Mouse (Mus musculus): ENCODE results near the gene Rps2. TPM values are rescaled to one million over a fixed set of nuclear protein-coding genes. Genes with fewer than 3 reads are reported as not detected.

Gene Rps2
- polyA plus RNA-seq, 1 experiment from 2014 or later: 929 TPM

GRCm38 (mm10) chr17:24687599-24687998, 30.3 kb upstream of the Rps2 start:
- 20% methylated on average over 23 of the region's 23 CpGs for WGBS
- H3K27ac ChIP-seq (replicated peaks): no peak overlapping the region
- H3K4me1 ChIP-seq: peaks cover 23% of the 10 kb centered on the region
- peaks cover 7% of the 10 kb centered on the region; the same call in 1 of the 2 replicates for H3K36me3 ChIP-seq
- H3K27me3 ChIP-seq: peaks cover 52% of the 10 kb centered on the region
- ATAC-seq (ENCODE audit: low FRiP score, low read depth): no peak
- H3K9me3 ChIP-seq: no peaks in the 10 kb centered on the region
- H3K4me3 ChIP-seq: peak overlapping the region; percentile 28
- H3K9ac ChIP-seq (replicated peaks): peak overlapping the region; percentile 39; the same call in 1 of the 2 replicates
- H3K4me2 ChIP-seq (replicated peaks): peak overlapping the region; percentile 50

- peak within 1 kb of the TSS; percentile 61 for H3K27ac ChIP-seq (replicated peaks)
- peak within 1 kb of the TSS; percentile 71 for H3K9ac ChIP-seq (replicated peaks)
- peak within 1 kb of the TSS; percentile 64 for H3K4me3 ChIP-seq
- under 1% methylated on average over 46 of the region's 55 CpGs for WGBS
- no peaks in the 10 kb centered on the region for H3K9me3 ChIP-seq
- peaks cover 23% of the 10 kb centered on the region for H3K4me1 ChIP-seq
- ATAC-seq (ENCODE audit: low FRiP score, low read depth): peak; percentile 65
- H3K4me2 ChIP-seq (replicated peaks): peak within 1 kb of the TSS; percentile 87
- peaks cover 16% of the 10 kb centered on the region for H3K36me3 ChIP-seq
- peaks cover 52% of the 10 kb centered on the region for H3K27me3 ChIP-seq
Measured at GRCm38 (mm10) chr17:24689251-24690081, 28.4 kb upstream of the Rps2 start, which contains the start of gene Syngr3. Gene Syngr3 (minus strand): TSS chr17:24689955.

- Histone ChIP-seq H3K36me3 (peaks cover 16% of the 10 kb centered on the region), H3K27me3 (peaks cover 39% of the 10 kb centered on the region), H3K4me3 (no peak overlapping the region), H3K4me1 (peaks cover 30% of the 10 kb centered on the region), H3K4me2 (replicated peaks) (no peak overlapping the region), H3K9me3 (no peaks in the 10 kb centered on the region), H3K9ac (replicated peaks) (no peak overlapping the region), H3K27ac (replicated peaks) (no peak overlapping the region)
- 87% methylated on average over 5 of the region's 5 CpGs for WGBS
- ATAC-seq (ENCODE audit: low FRiP score, low read depth): no peak
Measured at GRCm38 (mm10) chr17:24692385-24692784, 25.5 kb upstream of the Rps2 start.

DNA sequence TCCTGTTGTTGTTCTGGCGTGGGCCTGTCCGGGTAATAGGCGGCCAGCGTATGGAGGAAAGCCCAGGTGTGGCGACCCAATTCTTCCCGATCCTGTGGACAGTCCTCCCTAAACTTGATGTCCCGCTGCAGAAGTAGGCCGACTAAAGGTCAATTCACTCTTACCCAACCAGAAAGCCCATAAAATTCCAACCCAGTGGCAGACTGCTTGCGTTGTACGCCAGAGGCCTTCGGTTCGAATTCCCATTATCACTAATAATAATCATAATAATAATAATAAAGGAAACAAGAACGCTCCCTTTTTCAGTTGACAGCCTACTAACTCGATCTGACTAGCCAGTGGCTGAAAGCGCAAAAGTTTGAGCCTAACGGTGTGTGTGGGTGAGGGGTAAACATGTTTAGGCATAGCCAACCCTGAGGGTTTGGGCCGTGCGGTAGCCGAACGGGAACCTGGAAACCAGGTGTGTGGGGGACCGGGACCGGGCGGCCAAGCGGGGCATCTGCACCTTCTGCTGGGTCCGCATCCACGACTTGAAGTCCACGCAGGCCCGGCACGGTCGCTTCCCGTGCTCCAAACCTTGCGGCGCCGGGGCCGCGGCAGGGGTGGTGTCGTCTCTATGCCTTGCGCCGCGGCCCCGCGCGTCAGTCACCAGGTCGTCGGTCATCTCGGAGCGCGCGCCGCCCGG, 22.4 kb upstream of the Rps2 start:
- Histone ChIP-seq H3K4me2 (replicated peaks) (peak overlapping the region; percentile 86), H3K27me3 (peaks cover 16% of the 10 kb centered on the region), H3K36me3 (peaks cover 27% of the 10 kb centered on the region), H3K4me1 (peaks cover 17% of the 10 kb centered on the region), H3K27ac (replicated peaks) (peak overlapping the region; percentile 84), H3K9me3 (no peaks in the 10 kb centered on the region), H3K4me3 (peak overlapping the region; percentile 80), H3K9ac (replicated peaks) (peak overlapping the region; percentile 81)
- WGBS: 9% methylated on average over 42 of the region's 51 CpGs
- ATAC-seq (ENCODE audit: low FRiP score, low read depth): peak; percentile 45

DNA sequence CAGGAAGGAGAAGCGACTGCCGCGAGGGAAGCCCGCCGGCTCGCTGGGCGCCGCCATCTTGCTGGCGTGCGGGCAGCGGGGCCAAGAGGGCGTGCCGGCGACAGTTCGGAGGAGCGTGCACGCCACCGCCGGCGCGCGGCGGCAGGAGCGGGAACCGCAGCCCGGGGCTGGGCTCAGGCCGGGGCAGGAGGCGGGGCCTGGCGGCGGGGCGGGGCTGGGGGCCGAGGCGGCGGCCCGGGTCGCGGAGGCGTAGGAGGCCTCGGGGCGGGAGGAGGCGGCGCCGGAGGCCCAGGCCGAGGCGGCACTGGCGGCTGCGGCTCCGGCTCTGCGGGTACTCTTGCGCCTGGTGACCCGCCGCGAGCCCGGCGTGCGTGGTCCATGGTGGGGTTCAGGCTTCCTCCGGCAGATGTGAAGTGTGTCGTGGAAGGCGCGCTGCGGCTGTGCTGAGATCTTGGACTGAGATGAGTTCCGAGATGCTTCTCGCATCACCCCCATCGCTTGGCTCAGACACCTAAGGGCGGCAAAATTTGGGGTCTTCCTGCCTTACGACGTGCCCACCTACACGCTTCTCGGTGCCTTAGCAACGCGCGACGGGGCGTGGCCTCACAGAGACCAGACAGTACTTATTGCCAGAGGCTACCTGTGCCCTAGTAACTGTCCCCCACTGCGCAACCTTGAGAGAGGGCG, 21.8 kb upstream of the Rps2 start, which contains the start of the genes Gfer and Noxo1:
TSS of gene Gfer (minus strand) at position 146 of the 687 bp plus-strand sequence.
TSS of gene Noxo1 (plus strand) at position 224 of the 687 bp plus-strand sequence.
- peak within 1 kb of the TSS; percentile 86 for H3K4me2 ChIP-seq (replicated peaks)
- H3K27ac ChIP-seq (replicated peaks): peak within 1 kb of the TSS; percentile 84

DNA sequence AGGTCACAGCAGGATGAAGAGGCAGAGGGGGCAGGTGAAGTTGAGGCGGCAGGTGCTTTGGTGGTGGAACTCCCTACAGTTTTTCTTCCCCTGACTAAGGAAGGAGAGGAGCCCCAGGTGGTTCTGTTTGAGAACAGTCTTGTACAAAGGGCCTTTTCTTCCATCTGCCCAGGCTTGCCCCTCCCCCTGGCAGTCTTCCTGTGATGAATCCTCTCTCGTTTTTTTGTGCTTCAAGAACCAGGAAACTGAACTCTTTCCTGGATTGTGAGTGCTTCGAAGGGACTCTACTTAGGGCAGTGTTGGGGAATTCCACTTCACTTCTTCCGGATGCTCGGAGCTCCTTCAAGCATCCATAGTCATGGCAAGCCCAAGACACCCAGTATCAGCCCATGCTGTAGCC, 19.9 kb upstream of the Rps2 start:
- H3K4me1 ChIP-seq: peaks cover 17% of the 10 kb centered on the region
- peaks cover 8% of the 10 kb centered on the region for H3K27me3 ChIP-seq
- peaks cover 40% of the 10 kb centered on the region for H3K36me3 ChIP-seq
- no peak overlapping the region for H3K4me2 ChIP-seq (replicated peaks)
- no peak overlapping the region for H3K4me3 ChIP-seq
- H3K9me3 ChIP-seq: no peaks in the 10 kb centered on the region
- 22% methylated on average over 5 of the region's 5 CpGs for WGBS
- no peak for ATAC-seq (ENCODE audit: low FRiP score, low read depth)
- H3K27ac ChIP-seq (replicated peaks): no peak overlapping the region
- H3K9ac ChIP-seq (replicated peaks): no peak overlapping the region

More for the DNA sequence above, 21.8 kb upstream of the Rps2 start, which contains the start of the genes Gfer and Noxo1:
- H3K4me3 ChIP-seq: peak within 1 kb of the TSS; percentile 80
- under 1% methylated on average over 65 of the region's 76 CpGs for WGBS
- H3K36me3 ChIP-seq: peaks cover 34% of the 10 kb centered on the region
- peak; percentile 92 for ATAC-seq (ENCODE audit: low FRiP score, low read depth)
- H3K27me3 ChIP-seq: peaks cover 10% of the 10 kb centered on the region
- H3K4me1 ChIP-seq: peaks cover 17% of the 10 kb centered on the region
- H3K9me3 ChIP-seq: no peaks in the 10 kb centered on the region
- peak within 1 kb of the TSS; percentile 81 for H3K9ac ChIP-seq (replicated peaks)

DNA sequence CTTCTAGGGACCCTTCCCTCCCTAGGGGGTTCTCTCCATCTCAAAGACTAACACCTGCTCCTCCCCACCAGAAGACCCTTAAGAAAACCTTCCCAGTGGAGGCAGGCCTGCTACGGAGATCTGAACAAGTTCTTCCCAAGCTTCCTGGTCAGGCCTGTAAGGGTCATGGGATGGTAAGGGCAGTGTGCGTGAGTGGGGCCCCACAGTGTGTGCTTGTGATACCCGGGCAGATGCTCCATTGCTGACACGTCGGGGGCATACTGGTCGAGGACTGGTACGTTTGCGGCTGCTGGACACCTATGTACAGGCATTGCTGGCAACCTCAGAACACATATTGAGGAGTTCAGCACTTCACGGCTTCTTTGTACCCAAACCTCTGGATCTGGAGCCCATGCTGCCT, 19.2 kb upstream of the Rps2 start:
- peaks cover 39% of the 10 kb centered on the region for H3K36me3 ChIP-seq
- peaks cover 17% of the 10 kb centered on the region for H3K4me1 ChIP-seq
- H3K9me3 ChIP-seq: no peaks in the 10 kb centered on the region
- no peak overlapping the region for H3K27ac ChIP-seq (replicated peaks)
- H3K4me2 ChIP-seq (replicated peaks): no peak overlapping the region
- H3K4me3 ChIP-seq: no peak overlapping the region
- H3K9ac ChIP-seq (replicated peaks): no peak overlapping the region
- 71% methylated on average over 9 of the region's 9 CpGs for whole genome bisulfite sequencing
- H3K27me3 ChIP-seq: peaks cover 8% of the 10 kb centered on the region
- ATAC-seq (ENCODE audit: low FRiP score, low read depth): no peak

- WGBS: 81% methylated on average over 2 of the region's 2 CpGs
- no peak overlapping the region for H3K4me2 ChIP-seq (replicated peaks)
- H3K27ac ChIP-seq (replicated peaks): no peak overlapping the region
- H3K4me1 ChIP-seq: peaks cover 17% of the 10 kb centered on the region
- H3K4me3 ChIP-seq: no peak overlapping the region
- no peaks in the 10 kb centered on the region for H3K9me3 ChIP-seq
- no peak for ATAC-seq (ENCODE audit: low FRiP score, low read depth)
- peaks cover 8% of the 10 kb centered on the region for H3K27me3 ChIP-seq
- H3K9ac ChIP-seq (replicated peaks): no peak overlapping the region
- peaks cover 46% of the 10 kb centered on the region for H3K36me3 ChIP-seq
Measured at GRCm38 (mm10) chr17:24699473-24699872, 18.4 kb upstream of the Rps2 start.

DNA sequence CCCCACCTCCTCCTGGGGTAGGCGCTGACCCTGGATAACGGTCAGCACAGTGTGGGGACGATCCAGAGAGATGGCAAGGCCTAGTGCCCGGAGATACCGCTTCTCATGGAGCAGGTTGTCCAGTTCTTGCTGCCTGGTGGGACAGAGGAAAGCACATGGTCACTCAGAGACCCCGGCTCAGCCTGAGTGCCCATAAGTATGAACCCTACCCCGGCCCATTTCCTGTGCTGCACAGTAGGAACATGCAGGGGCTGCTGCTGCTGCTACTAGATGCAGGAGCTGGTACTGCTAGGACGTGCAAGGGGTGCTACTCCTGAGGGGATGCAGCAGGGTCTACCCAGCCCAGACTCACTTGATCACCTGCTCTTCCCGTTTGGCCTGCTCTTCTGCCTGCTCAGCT, 16.7 kb upstream of the Rps2 start:
- H3K36me3 ChIP-seq: peaks cover 58% of the 10 kb centered on the region
- H3K4me3 ChIP-seq: no peak overlapping the region
- H3K4me2 ChIP-seq (replicated peaks): no peak overlapping the region
- no peak overlapping the region for H3K27ac ChIP-seq (replicated peaks)
- no peak overlapping the region; the same call in 1 of the 2 replicates for H3K9ac ChIP-seq (replicated peaks)
- ATAC-seq (ENCODE audit: low FRiP score, low read depth): no peak
- no peaks in the 10 kb centered on the region for H3K9me3 ChIP-seq
- peaks cover 12% of the 10 kb centered on the region for H3K4me1 ChIP-seq
- 90% methylated on average over 9 of the region's 9 CpGs for WGBS
- H3K27me3 ChIP-seq: peaks cover 8% of the 10 kb centered on the region

DNA sequence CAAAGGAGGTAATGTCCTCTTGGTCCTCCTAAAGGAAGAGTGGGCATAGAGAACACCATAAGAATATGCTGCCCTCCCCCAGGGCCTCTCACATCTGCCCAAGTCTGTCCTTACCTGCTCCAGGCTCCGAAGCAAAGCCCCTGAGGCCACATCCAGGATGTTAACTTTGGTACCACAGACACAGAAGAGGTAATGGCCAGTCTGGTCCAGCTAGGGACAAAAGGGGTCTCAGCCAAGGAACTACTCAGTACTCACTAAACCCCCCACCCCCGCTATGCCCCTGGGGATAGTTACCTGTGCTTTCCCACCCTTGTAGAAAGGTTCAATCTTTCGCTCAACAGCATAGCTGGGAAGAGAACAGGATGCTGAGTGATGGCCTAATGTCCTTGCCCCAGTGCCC, 12.1 kb upstream of the Rps2 start:
- Histone ChIP-seq H3K27me3 (no peaks in the 10 kb centered on the region), H3K4me3 (0 out of 2 replicates have a peak overlapping the region, but pooled peaks have one; percentile 7), H3K27ac (replicated peaks) (no peak overlapping the region), H3K9me3 (no peaks in the 10 kb centered on the region), H3K4me1 (peaks cover 16% of the 10 kb centered on the region), H3K36me3 (peaks cover 44% of the 10 kb centered on the region), H3K4me2 (replicated peaks) (0 out of 2 replicates have a peak overlapping the region, but pooled peaks have one; percentile 80), H3K9ac (replicated peaks) (no peak overlapping the region)
- 95% methylated on average over 3 of the region's 3 CpGs for WGBS
- ATAC-seq (ENCODE audit: low FRiP score, low read depth): no peak

- H3K9ac ChIP-seq (replicated peaks): peak within 1 kb of the TSS; percentile 71
- peak within 1 kb of the TSS; percentile 80 for H3K4me3 ChIP-seq
- peaks cover 30% of the 10 kb centered on the region for H3K36me3 ChIP-seq
- H3K27ac ChIP-seq (replicated peaks): peak within 1 kb of the TSS; percentile 77
- no peaks in the 10 kb centered on the region for H3K9me3 ChIP-seq
- H3K4me1 ChIP-seq: peaks cover 16% of the 10 kb centered on the region
- 4% methylated on average over 32 of the region's 32 CpGs for WGBS
- peak; percentile 92 for ATAC-seq (ENCODE audit: low FRiP score, low read depth)
- no peaks in the 10 kb centered on the region for H3K27me3 ChIP-seq
- peak within 1 kb of the TSS; percentile 80 for H3K4me2 ChIP-seq (replicated peaks)
Measured at GRCm38 (mm10) chr17:24706982-24707800, 10.7 kb upstream of the Rps2 start, which contains the start of gene Tbl3. Gene Tbl3 (minus strand): TSS chr17:24707660.
